Mouse (Mus musculus) heart, embryonic 13.5 days (tissue): Measurements from ENCODE around the gene Cdyl. TPM values are rescaled to one million over a fixed set of nuclear protein-coding genes. Genes with fewer than 3 reads are reported as not detected.

Source experiments
- ATAC-seq: fragments of 200-750 bp; cut with Nextera tagmentation; 2 replicates; pipeline ENCODE4 v1.8.0; 2017; ENCODE audit warnings: moderate TSS enrichment; ENCODE audit not compliant: insufficient number of reproducible peaks, low FRiP score, low TSS enrichment; ENCODE audit errors: extremely low read depth
- H3K27ac ChIP-seq: fragments of 300-500 bp; sonication (generic); replicated peaks from 2 replicates; pipeline ENCODE4 v1.5.1; 2015; ENCODE audit warnings: moderate library complexity, mild to moderate bottlenecking, inconsistent platforms
- H3K27me3 ChIP-seq: fragments of 300-500 bp; sonication (generic); replicated peaks from 2 replicates; pipeline ENCODE4 v1.6.1; 2015; ENCODE audit warnings: mild to moderate bottlenecking, inconsistent platforms
- H3K36me3 ChIP-seq: fragments of 300-500 bp; sonication (generic); 2 replicates; pipeline ENCODE4 v1.6.1; 2015; ENCODE audit warnings: mild to moderate bottlenecking, inconsistent platforms
- H3K4me1 ChIP-seq: fragments of 300-500 bp; sonication (generic); 2 replicates; pipeline ENCODE4 v1.6.1; 2015; ENCODE audit warnings: inconsistent platforms
- H3K4me2 ChIP-seq: fragments of 300-500 bp; sonication (generic); 2 replicates; pipeline ENCODE4 v1.6.1; 2015; ENCODE audit warnings: inconsistent platforms, mild to moderate bottlenecking, moderate library complexity
- H3K4me3 ChIP-seq: fragments of 300-500 bp; sonication (generic); 2 replicates; pipeline ENCODE4 v1.5.1; 2015; ENCODE audit warnings: moderate library complexity, mild to moderate bottlenecking, inconsistent platforms
- H3K9ac ChIP-seq: fragments of 300-500 bp; sonication (generic); 2 replicates; pipeline ENCODE4 v1.6.1; 2015; ENCODE audit warnings: inconsistent platforms, mild to moderate bottlenecking, moderate library complexity
- H3K9me3 ChIP-seq: fragments of 300-500 bp; sonication (generic); 2 replicates; pipeline ENCODE4 v1.6.1; 2016; ENCODE audit warnings: inconsistent platforms
- WGBS: fragments of 180-500 bp; shearing (Covaris S2); methylation state at CpG from one replicate; pipeline ENCODE4 v1.1.7; 2015; ENCODE audit warnings: mixed read lengths; 5-methylcytosine and 5-hydroxymethylcytosine counted together
- polyA plus RNA-seq: library from polyadenylated mRNA; unstranded; fragments of >200 nt; fragmentation: Nextera tagmentation; extraction: Ambion mirVana; gene quantifications from 2 replicates; pipeline ENCODE4 v1.2.1, GENCODE M21; 2015

The Cdyl gene
- polyA plus RNA-seq, 1 experiment from 2014 or later, result 10.2 TPM

DNA sequence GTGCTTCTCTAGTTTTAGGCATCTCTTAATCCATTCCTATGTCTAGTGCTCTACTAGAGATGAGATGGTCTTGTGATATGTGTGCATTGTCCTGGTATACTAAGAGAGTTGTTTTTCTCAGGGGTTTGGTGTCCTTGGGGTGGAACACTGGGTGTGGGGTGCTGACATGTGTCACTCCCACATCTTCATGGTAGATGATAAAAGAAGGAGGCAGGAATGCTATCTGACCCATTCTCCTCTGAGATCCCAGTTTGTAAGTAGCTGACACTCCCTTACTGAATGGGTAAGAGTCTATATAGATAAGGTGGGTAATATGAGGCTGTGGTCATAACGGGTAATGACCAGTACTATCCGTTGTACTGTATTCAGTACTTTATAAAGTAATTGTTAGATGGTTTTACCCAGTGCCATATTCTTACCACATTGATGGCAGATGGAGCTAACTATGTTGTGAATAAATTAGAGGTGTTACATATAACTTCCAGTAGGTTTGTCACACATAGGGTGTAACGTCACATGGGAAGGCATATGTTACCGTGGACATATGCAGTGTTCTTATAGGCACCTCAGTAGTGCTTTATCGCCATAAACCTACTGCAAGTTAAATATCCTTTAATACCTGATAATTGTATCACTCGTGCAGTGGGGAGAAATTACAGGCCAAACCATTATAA, 127.2 kb downstream of the Cdyl start:
- H3K36me3 ChIP-seq, result no peaks in the 10 kb centered on the region
- no peaks in the 10 kb centered on the region for H3K27me3 ChIP-seq
- H3K9ac ChIP-seq, result no peak overlapping the region
- peaks cover 79% of the 10 kb centered on the region for H3K4me1 ChIP-seq
- ATAC-seq, result no peak
- H3K4me3 ChIP-seq, result no peak overlapping the region
- H3K9me3 ChIP-seq, result no peaks in the 10 kb centered on the region
- H3K4me2 ChIP-seq, result no peak overlapping the region
- no peak overlapping the region for H3K27ac ChIP-seq
- 66% methylated on average over 6 of the region's 6 CpGs for WGBS

DNA sequence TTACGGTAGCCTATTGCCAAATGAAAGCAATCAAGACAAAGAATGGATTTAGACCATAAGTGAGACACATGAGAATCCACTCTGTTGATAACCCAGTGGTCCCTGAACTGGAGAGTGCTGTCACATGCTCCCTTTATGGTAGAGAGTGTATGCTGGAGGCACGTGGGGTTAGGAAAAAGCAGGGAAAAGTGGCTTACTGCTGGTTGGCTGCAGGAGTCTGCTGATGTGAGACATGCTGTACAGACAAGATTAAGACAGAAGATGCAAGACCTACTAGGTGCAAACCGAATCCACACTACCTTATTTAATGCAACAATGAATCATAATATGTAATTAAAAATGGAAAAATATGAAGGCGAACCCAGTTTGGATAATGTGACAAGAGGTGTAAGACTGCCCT, 129.9 kb downstream of the Cdyl start:
- ATAC-seq, result no peak
- Histone ChIP-seq H3K4me2 (no peak overlapping the region), H3K9ac (no peak overlapping the region), H3K9me3 (no peaks in the 10 kb centered on the region), H3K27ac (no peak overlapping the region), H3K4me1 (peaks cover 86% of the 10 kb centered on the region), H3K36me3 (no peaks in the 10 kb centered on the region), H3K4me3 (no peak overlapping the region), H3K27me3 (no peaks in the 10 kb centered on the region)
- 74% methylated on average over 4 of the region's 4 CpGs for WGBS

DNA sequence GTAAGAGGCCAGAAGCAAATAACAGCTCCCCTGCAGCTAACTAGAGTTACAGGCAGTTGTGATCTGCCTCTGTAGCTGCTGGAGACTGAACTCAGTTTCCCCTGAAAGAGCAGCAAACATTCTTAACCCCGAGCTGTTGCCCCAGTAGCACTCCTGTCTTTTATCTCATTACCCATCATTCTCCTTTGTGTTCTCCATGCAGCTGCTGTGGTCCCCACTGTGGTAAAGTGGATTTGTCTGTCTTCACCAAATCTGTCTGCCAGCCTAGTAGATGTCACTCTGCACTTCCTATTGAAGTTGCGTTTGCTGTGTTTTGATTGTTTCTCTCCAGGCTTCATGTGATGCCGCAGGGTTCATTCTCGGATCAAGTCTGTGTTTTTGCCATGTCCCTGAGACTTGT, 130.8 kb downstream of the Cdyl start:
- 40% methylated on average over 4 of the region's 4 CpGs for WGBS
- Histone ChIP-seq H3K27ac (no peak overlapping the region; the same call in 1 of the 2 replicates), H3K9ac (peak overlapping the region; percentile 34; the same call in 1 of the 2 replicates), H3K9me3 (no peaks in the 10 kb centered on the region), H3K4me1 (peaks cover 91% of the 10 kb centered on the region), H3K4me2 (no peak overlapping the region), H3K36me3 (no peaks in the 10 kb centered on the region), H3K27me3 (no peaks in the 10 kb centered on the region), H3K4me3 (no peak overlapping the region)
- no peak for ATAC-seq

DNA sequence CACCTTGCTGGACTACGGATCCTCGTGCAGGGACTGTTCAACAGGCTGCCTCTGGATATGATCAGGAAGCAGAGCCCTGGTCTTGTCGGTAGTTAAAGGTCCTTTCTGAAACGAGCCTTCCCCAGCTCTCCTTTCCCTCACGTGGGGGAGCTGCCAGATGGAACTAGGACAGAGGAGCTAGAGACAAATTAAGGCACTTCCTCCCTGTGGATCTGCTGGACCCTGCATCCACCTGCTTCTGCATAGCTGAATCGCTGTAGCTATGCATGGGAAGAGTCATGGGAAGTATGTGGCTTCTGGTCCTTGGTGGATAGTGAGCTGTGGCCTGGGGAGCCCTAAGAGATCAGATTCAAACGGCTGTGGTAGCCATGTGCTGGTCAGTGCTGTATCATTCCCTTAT, 134.7 kb downstream of the Cdyl start:
- ATAC-seq, result no peak
- no peaks in the 10 kb centered on the region for H3K36me3 ChIP-seq
- peak overlapping the region; percentile 50; the same call in 1 of the 2 replicates for H3K27ac ChIP-seq
- 32% methylated on average over 7 of the region's 7 CpGs for WGBS
- H3K9me3 ChIP-seq, result no peaks in the 10 kb centered on the region
- H3K9ac ChIP-seq, result 0 out of 2 replicates have a peak overlapping the region, but pooled peaks have one; percentile 15
- H3K27me3 ChIP-seq, result no peaks in the 10 kb centered on the region
- H3K4me3 ChIP-seq, result no peak overlapping the region
- H3K4me2 ChIP-seq, result peak overlapping the region; percentile 52; the same call in 1 of the 2 replicates
- H3K4me1 ChIP-seq, result peaks cover 100% of the 10 kb centered on the region

DNA sequence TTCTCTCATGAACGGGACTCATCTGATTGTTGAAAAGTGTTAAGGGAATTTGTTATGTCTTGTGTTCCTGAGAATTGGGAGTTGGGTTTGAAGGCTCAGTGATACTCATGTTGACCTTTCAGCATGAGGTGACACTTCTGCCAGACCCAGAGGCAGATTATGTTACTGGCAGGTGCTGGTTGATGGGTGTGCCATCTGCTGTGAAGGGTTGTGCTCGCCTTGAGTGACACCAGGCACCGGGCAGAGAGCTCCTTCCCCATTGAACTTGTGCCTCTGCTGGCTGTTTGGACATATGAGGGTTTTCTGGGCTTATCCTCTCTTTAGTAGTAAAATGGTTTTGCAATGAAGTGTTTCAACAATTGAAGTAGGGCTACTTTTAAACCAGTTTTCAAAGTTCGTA, 135.1 kb downstream of the Cdyl start:
- Histone ChIP-seq H3K4me1 (peaks cover 100% of the 10 kb centered on the region), H3K4me3 (no peak overlapping the region), H3K27ac (no peak overlapping the region), H3K9ac (0 out of 2 replicates have a peak overlapping the region, but pooled peaks have one; percentile 15), H3K36me3 (no peaks in the 10 kb centered on the region), H3K4me2 (peak overlapping the region; percentile 52), H3K9me3 (no peaks in the 10 kb centered on the region), H3K27me3 (no peaks in the 10 kb centered on the region)
- no peak for ATAC-seq
- 61% methylated on average over 4 of the region's 4 CpGs for WGBS

DNA sequence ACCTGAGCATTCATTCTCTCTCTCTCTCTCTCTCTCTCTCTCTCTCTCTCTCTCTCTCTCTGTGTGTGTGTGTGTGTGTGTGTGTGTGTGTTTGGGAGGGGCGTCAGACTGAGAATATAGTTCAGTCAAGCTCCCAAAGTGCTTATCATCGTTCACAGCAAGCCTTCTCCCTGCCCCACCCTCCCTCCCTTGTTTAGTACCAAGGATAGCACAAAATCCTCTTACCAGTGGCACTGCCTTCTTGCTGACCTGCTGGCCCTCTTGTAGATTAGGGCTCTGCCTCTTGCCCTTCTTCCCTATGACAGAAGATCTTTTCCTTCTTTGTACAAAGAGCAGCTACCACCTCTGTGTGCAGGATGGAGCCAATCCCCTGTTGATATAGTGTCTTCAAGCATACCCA, 136.3 kb downstream of the Cdyl start:
- Histone ChIP-seq H3K27me3 (no peaks in the 10 kb centered on the region), H3K4me1 (peaks cover 96% of the 10 kb centered on the region), H3K36me3 (no peaks in the 10 kb centered on the region), H3K9ac (peak overlapping the region; percentile 8; the same call in 1 of the 2 replicates), H3K4me3 (0 out of 2 replicates have a peak overlapping the region, but pooled peaks have one; percentile 2), H3K27ac (peak overlapping the region; percentile 83), H3K9me3 (no peaks in the 10 kb centered on the region), H3K4me2 (peak overlapping the region; percentile 52)
- 0% methylated on average over 1 of the region's 2 CpGs for WGBS
- 0 out of 2 replicates have a peak, but pooled peaks have one; percentile 21 for ATAC-seq

DNA sequence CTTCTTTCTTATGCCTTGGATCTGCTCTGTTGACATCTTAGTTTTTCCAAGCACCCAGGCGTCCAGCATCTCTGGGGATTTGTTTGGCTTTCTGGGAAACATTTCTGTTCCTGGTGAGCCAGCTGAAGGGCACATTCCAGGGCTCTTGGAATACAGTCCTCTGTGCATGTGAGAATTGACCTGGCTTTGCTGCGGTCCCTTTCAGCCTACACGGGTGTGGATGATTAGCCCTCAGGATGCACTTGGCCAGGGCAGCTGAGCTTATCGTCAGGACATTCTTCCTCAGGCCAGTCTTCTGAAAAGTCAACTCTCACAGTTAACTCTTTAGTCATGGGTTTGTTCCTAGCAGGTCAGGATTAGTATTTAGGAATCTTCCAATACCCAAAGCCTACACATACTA, 136.7 kb downstream of the Cdyl start:
- Histone ChIP-seq H3K27me3 (no peaks in the 10 kb centered on the region), H3K36me3 (no peaks in the 10 kb centered on the region), H3K4me3 (0 out of 2 replicates have a peak overlapping the region, but pooled peaks have one; percentile 2), H3K27ac (peak overlapping the region; percentile 83), H3K4me2 (peak overlapping the region; percentile 52), H3K9ac (peak overlapping the region; percentile 8; the same call in 1 of the 2 replicates), H3K9me3 (no peaks in the 10 kb centered on the region), H3K4me1 (peaks cover 96% of the 10 kb centered on the region)
- WGBS, result 5% methylated on average over 4 of the region's 4 CpGs
- ATAC-seq, result no peak

DNA sequence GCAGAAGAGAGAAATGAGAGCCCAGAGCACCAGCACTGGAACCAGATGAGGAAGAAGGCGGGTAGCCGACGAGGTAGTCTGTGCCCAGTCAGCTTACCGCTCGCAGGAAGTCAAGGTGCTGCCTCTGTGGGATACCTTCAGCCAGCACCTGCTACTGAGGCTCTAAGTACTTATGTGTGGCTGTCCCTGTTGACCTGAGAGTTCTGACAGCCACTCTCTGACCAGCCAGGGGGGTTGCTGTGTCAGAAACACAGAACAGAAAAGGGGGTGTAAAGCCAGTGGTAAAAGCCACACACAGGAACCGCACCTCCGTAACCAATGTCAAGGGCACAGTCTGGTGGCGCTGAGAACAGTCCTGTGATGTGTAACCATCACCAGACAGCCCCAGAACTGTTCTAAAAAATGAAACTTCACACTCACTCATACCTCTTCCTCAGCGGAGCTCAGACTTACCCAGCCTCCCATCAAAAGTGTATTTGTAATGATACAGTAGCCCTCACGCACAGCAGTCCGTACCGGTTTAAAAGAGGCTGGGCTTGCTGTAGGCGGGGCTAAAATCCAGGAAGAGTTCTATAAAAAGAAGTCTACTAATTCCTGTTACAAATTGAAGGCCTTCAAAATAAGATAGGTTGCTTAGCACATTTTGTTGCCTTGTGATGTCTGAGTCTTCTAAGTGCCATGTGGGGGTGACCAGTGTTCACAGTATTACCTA, 138.3 kb downstream of the Cdyl start:
- Histone ChIP-seq H3K4me1 (peaks cover 84% of the 10 kb centered on the region), H3K27ac (peak overlapping the region; percentile 83), H3K9ac (peak overlapping the region; percentile 51; the same call in 1 of the 2 replicates), H3K27me3 (no peaks in the 10 kb centered on the region), H3K36me3 (peaks cover 4% of the 10 kb centered on the region), H3K9me3 (peaks cover 3% of the 10 kb centered on the region; the same call in 1 of the 2 replicates), H3K4me2 (peak overlapping the region; percentile 14), H3K4me3 (no peak overlapping the region)
- no peak for ATAC-seq
- 66% methylated on average over 13 of the region's 13 CpGs for WGBS

DNA sequence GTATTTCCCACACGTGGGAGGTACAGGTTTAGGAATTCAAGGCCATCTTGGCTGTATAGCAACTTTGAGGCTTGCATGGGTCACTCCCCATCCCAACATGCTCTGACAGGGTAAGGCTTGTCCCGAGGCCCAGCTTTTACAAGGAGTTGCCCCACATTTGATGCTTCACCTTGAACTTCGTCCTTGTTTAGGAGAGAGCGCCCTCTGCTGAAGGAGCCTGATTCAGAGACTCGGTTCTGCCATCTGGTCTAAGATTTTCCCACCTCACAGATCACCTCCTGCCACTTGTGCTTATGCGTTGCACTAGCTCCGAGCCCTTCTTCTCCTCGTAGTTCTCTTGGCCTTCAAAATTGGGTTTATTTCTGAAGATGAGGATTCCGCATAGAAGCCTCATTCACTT, 139.0 kb downstream of the Cdyl start:
- Histone ChIP-seq H3K36me3 (peaks cover 4% of the 10 kb centered on the region), H3K4me1 (peaks cover 77% of the 10 kb centered on the region), H3K9ac (no peak overlapping the region), H3K9me3 (peaks cover 3% of the 10 kb centered on the region; the same call in 1 of the 2 replicates), H3K27me3 (no peaks in the 10 kb centered on the region), H3K4me2 (no peak overlapping the region), H3K27ac (peak overlapping the region; percentile 83), H3K4me3 (no peak overlapping the region)
- no peak for ATAC-seq
- WGBS, result 43% methylated on average over 9 of the region's 9 CpGs

DNA sequence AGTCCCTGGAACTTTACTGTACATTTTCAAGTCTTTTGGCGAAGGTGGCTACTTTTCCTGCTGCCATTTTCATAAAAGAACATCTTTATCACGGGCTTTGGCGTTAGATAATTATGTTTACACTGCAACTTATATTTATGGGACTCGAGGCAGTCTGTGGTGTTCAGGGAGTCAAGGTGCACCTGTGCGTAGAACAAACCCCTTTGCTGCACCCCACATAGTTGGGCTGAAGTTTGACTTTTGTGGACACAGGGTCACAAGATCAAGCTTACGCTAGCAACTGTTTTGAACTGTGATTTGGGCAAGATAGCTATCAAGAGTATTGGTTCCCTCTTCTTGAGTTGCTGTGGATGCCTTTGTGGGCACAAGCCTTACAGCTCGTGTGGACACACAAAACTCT, 140.6 kb downstream of the Cdyl start:
- ATAC-seq, result no peak

DNA sequence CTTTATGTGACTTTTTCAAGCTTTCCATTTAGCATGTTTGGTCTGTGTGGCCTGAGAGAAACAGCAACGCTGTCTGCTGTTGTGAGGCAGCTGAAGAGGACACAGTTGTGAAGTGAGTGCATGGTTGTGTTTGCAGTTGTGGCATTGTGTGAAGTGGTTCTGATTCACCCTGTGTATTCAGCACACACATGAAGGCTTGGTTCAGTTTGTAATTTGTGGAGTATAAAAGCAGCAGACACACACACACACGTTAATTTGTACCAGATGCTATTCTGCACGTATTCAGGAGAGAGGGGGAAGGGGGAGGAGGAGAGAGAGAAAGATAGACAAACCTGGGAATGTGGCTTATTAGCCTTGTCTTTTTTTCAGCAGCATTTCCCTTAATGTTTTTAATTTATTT, 146.1 kb downstream of the Cdyl start:
- peak overlapping the region; percentile 70 for H3K27ac ChIP-seq
- peak overlapping the region; percentile 20; the same call in 1 of the 2 replicates for H3K4me2 ChIP-seq
- peaks cover 64% of the 10 kb centered on the region for H3K4me1 ChIP-seq
- H3K4me3 ChIP-seq, result no peak overlapping the region
- H3K9me3 ChIP-seq, result peaks cover 9% of the 10 kb centered on the region; the same call in 1 of the 2 replicates
- 67% methylated on average over 3 of the region's 3 CpGs for WGBS
- H3K9ac ChIP-seq, result 0 out of 2 replicates have a peak overlapping the region, but pooled peaks have one; percentile 33
- H3K36me3 ChIP-seq, result peaks cover 4% of the 10 kb centered on the region
- H3K27me3 ChIP-seq, result no peaks in the 10 kb centered on the region
- no peak for ATAC-seq

More for the DNA sequence above, 140.6 kb downstream of the Cdyl start:
- H3K4me1 ChIP-seq, result peaks cover 67% of the 10 kb centered on the region
- H3K4me3 ChIP-seq, result no peak overlapping the region
- peaks cover 9% of the 10 kb centered on the region; the same call in 1 of the 2 replicates for H3K9me3 ChIP-seq
- no peak overlapping the region for H3K27ac ChIP-seq
- H3K4me2 ChIP-seq, result no peak overlapping the region
- 82% methylated on average over 7 of the region's 7 CpGs for WGBS
- H3K27me3 ChIP-seq, result no peaks in the 10 kb centered on the region
- H3K9ac ChIP-seq, result no peak overlapping the region
- peaks cover 4% of the 10 kb centered on the region for H3K36me3 ChIP-seq
